Mouse (Mus musculus): ENCODE data around the gene Jazf1.

Jazf1 gene

DNA sequence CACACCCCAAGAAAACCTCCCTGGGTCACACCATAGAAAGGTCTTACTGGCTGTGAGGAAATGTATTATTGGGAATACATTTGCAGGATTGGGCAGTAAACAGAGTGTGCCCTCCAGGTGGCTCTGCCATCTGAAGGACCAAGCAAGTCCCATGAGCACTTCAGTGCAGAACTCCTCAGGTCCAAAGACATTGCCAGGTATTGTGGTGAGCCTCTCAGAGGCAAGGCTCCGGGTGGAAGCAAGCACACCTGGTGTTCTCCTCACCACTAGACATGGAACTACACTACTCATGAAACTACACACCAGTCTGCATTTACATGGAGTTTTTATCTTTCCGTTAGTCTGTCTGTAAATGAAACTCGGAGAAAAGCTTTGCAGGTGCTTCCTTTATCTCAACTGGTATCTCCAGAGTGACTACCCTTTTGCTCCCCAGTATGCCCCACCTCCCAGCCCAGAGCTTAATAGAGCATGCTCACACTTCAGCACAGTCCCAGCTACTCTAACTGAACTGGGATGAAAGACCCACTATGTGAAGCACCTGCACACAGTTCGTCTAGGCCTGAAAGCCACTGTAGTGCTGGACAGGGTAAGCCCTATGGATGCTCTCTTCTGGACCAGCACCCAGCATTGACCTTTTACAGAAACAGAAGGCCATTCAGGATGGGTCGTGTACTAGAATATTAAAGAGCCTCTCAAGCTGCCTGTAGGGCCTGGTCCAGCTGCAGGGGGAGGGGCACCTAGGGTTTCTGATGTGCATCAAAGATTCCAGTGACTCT, 156.1 kb downstream of the Jazf1 start:
- DNase-seq (ENCODE audit: low spot score) = no peak

DNA sequence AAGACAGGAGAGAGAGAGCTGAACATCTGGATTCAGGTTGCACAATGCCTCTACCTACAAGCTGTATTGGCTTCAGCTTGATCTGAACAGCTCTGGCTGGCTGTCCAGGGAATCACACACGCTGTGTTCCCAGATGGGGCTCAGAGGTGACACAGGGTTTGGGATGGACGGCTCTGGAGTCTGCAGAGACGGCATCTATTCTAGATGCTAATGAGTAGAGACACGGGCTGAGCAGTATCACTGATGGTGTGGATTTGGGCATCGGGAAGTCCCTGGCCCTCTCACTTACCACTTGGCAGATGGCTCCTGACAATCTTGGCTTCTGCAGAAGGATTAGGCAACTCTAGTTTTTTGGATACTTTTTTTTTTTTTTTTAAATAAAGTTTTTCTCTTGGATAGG, 161.6 kb downstream of the Jazf1 start:
- DNase-seq (ENCODE audit: low spot score) = no peak

DNA sequence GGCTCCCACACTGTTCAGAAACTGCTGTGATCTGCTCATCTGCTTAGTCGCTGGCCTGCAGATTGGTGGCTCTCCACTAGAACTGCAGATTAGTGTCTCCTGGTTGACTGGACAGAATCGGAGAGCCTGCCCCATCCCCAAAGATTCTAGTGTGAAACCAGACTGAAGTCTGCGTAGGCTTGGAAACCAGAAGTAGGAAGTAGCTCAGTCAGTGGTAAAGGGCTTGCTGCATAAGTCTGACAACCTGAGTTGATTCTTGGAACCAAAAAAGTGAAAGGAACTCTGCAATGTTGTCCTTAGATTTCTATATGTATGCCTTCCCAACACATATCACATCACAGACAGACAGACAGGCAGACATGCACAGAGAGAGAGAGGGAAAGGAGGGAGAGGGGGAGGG, 163.3 kb downstream of the Jazf1 start:
- no peak for DNase-seq (ENCODE audit: low spot score)

- DNase-seq (ENCODE audit: low spot score) = no peak
Observed at GRCm38 (mm10) chr6:52903226-52903960, 165.0 kb downstream of the Jazf1 start.

GRCm38 (mm10) chr6:52899574-52900245, 168.7 kb downstream of the Jazf1 start:
- DNase-seq (ENCODE audit: low spot score) = no peak

- DNase-seq (ENCODE audit: low spot score) = no peak
Observed at GRCm38 (mm10) chr6:52895075-52895474, 173.4 kb downstream of the Jazf1 start.

DNA sequence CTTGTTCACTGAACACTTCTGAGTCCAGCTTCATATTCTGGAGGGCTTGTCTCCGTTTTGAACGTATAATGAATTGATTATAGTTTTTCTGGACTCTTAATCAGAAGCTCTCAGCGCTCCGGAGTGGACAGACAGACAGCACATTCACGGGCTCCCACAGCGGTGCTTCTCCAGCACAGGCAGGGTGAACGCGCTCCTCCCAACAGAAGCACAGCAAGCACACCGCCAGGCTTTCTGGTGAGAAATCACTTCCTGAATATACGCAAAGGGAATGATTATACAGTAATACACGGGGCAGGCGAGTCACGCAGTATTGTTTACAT, 174.0 kb downstream of the Jazf1 start:
- no peak for DNase-seq (ENCODE audit: low spot score)

GRCm38 (mm10) chr6:52893811-52894500, 174.5 kb downstream of the Jazf1 start:
- no peak for DNase-seq (ENCODE audit: low spot score)

DNA sequence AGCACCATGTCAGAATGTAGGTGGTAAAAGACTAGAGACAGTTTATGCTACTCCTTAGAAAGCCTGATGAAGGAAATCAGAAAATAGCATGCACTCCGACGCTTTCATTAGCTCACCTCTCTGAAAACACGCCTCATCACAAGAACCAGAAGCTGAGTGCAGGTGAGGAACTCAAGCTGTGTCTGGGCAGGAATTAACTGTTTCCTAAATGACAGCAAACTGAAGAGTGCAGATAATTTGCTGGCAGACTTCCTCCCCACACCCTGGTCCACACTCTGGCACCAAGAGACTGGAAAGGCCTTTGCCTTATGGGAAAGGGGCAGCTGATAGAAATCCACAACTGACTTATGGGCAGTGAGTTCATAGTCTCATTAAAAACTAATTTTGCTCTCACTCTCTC, 175.5 kb downstream of the Jazf1 start:
- DNase-seq (ENCODE audit: low spot score) = no peak

GRCm38 (mm10) chr6:52887541-52888203, 180.8 kb downstream of the Jazf1 start:
- no peak for DNase-seq (ENCODE audit: low spot score)

GRCm38 (mm10) chr6:52883773-52884172, 184.7 kb downstream of the Jazf1 start:
- no peak for DNase-seq (ENCODE audit: low spot score)

DNA sequence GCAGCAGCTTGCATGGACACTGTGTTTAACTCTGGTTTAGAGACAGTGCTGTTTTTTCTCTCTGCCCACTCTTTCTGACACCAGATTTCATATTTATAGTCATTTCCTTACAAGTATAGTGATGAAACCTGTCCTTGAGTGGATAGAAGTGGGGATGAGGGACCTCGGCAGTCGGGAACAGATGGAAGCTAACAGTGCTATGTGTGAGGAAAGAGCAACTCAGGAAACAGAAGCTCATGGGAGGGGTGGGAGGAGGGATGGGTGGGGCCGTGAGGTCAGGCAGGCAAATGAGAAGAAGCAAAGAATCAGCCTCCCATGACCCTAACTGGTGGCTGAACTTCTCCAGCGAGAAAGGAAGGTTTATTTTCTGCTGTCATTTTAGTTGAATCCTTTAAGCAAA, 191.3 kb downstream of the Jazf1 start:
- no peak for DNase-seq (ENCODE audit: low spot score)

GRCm38 (mm10) chr6:52871306-52871705, 197.1 kb downstream of the Jazf1 start:
- no peak for DNase-seq (ENCODE audit: low spot score)

- DNase-seq (ENCODE audit: low spot score) = no peak
Observed at GRCm38 (mm10) chr6:52869252-52869651, 199.2 kb downstream of the Jazf1 start.

DNA sequence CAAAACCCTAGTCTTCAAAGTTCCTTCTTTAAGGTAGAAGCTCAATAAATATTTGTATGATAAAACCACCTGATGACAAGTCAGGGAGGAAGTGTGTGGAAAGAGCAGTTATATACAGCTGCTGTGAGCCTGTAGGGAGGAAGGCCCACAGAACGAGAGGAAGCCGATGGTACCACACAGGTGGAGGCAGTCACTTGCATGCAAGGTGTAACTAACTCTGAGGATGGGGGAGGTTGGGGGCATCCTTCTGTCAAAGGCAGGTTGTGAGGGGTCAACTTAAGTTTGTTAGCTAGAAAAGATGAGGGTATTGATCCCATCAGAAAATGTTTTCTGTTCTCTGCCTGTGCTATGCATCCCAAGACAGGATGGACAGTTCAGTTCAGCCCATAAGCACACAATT, 200.1 kb downstream of the Jazf1 start:
- DNase-seq (ENCODE audit: low spot score) = no peak

GRCm38 (mm10) chr6:52861928-52862327, 206.5 kb downstream of the Jazf1 start:
- DNase-seq (ENCODE audit: low spot score) = peak; percentile 70

GRCm38 (mm10) chr6:52861186-52861820, 207.1 kb downstream of the Jazf1 start:
- no peak for DNase-seq (ENCODE audit: low spot score)

DNA sequence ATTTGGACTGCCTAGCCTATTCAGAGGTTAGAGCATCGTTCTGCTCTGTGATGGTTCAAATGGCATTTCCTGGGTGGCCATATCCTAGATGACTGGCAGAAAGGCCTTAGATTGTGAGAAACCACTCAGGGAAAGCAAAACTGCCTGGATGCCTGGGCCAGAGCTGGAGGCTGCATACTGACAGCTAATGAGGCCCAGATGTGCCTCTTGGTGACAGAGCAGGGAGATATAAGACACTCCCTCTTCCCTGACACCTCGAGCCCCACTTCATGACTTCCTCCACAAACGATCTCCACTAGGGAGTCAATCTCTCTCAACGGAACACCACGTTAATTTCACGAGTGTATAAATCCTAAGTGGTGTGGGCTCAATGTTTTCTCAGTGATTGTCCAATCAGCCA, 207.7 kb downstream of the Jazf1 start:
- peak; percentile 76 for DNase-seq (ENCODE audit: low spot score)

DNA sequence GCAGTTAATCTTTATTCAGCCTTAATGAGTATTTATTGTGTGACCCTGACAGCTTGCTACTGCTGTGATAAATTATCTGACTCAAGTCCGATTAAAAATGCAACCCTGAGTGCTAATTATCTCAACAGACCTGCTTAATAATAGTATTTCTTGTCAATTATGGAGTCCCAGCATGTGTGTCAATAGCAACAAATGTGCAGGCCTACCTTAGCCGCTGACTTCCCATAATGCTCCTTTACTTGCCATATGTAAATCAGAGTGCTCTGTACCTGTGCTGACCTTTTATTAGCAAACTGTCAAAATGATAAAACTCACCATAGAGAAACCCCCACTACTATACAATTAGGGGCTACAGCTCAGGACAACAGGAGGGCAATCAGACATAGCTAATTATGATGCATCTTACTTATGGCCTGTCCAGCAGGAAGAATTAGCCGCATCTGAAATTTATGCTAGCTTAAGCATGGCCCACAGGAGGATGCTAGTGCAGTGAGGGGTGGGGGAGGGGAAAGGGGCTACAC, 209.5 kb downstream of the Jazf1 start:
- no peak for DNase-seq (ENCODE audit: low spot score)

GRCm38 (mm10) chr6:52852404-52853107, 215.9 kb downstream of the Jazf1 start:
- peak; percentile 59 for DNase-seq (ENCODE audit: low spot score)

GRCm38 (mm10) chr6:52851975-52852374, 216.5 kb downstream of the Jazf1 start:
- DNase-seq (ENCODE audit: low spot score) = no peak
